Mouse (Mus musculus): Measurements from ENCODE around the gene Slco4c1. TPM values are rescaled to one million over a fixed set of nuclear protein-coding genes. Genes with fewer than 3 reads are reported as not detected.

The Slco4c1 gene
- 0.05 and 0.16 TPM in 2 replicates for polyA plus RNA-seq (2015; fragmentation: Nextera tagmentation; extraction: Ambion mirVana)

DNA sequence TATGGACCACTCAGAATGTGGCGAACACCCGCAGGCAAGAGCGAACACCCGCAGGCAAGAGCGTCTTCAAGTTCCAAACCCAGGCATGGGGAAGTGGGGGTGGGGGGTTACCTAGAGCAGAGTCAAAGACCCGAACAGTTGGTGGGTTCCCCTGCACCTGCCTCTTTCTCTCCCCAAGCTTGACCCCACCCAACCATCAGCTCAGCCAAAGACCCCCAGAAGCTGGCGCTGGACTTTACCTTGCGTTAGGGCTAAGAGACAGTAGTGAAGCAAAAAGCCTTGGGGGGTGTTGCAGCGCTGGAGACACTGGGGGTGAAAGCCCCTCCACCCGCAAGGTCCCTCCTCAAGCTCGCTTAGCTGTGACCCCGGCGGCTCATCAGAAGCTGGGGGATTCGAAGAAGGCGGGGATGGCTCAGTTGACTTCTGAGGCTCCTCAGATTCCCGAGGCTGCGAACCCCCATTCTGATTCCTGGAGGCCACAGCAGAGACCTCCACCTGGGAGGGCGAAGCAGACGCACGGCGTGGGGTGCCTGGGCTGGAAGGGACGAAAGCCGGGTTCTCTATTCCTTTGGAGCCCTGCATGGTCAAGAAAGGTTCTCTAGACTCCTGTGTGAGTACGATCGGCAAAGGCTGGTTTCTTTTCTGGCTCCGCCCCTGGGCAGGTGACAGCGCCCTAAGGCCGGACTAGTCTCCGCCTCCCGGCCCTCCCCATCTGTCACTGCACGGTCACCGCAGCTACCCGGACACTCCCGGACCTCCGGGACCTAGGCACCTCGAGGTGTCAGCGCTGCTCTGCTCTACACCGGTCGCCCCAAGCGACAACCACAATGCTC lies at the start of gene Slco4c1:
Slco4c1 (minus strand) TSS at position 644 of the 833 bp plus-strand sequence.
- H3K4me2 ChIP-seq = peak within 1 kb of the TSS; percentile 84
- H3K4me3 ChIP-seq = peak within 1 kb of the TSS; percentile 60
- H3K27me3 ChIP-seq (replicated peaks) = peaks cover 20% of the 10 kb centered on the region
- WGBS = 1% methylated on average over 40 of the region's 40 CpGs
- no peaks in the 10 kb centered on the region for H3K9me3 ChIP-seq
- H3K9ac ChIP-seq = peak within 1 kb of the TSS; percentile 75
- no peak for ATAC-seq (ENCODE audit: extremely low read depth, insufficient number of reproducible peaks, low FRiP score, low TSS enrichment)
- H3K36me3 ChIP-seq = no peaks in the 10 kb centered on the region
- H3K27ac ChIP-seq (replicated peaks) = no peak within 1 kb of the TSS
- H3K4me1 ChIP-seq = peaks cover 15% of the 10 kb centered on the region

DNA sequence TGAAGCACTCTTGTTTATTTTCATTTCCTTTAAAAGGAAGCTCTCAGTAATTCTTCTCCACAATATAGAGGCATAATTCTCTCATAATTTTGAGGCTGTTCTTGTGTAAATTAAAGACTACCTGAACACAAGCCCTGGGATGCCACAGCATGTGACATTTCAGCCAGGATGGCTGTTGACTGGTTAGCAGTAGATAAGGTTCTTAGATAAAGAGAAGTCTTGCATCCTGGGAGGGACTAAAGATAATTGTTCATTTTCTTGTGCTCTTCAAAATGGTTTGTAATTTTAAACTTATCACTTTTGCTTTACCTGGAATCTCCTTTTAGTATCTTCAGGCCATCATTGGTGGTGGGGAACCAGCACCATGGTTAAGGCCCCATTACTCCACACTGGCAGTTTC lies 45.4 kb upstream of the Slco4c1 start:
- no peaks in the 10 kb centered on the region for H3K27me3 ChIP-seq (replicated peaks)
- no peak overlapping the region for H3K4me3 ChIP-seq
- no peaks in the 10 kb centered on the region for H3K9me3 ChIP-seq
- H3K9ac ChIP-seq = no peak overlapping the region
- no peak overlapping the region for H3K27ac ChIP-seq (replicated peaks)
- H3K4me2 ChIP-seq = no peak overlapping the region
- H3K4me1 ChIP-seq = no peaks in the 10 kb centered on the region
- H3K36me3 ChIP-seq = no peaks in the 10 kb centered on the region
- ATAC-seq (ENCODE audit: extremely low read depth, insufficient number of reproducible peaks, low FRiP score, low TSS enrichment) = no peak

DNA sequence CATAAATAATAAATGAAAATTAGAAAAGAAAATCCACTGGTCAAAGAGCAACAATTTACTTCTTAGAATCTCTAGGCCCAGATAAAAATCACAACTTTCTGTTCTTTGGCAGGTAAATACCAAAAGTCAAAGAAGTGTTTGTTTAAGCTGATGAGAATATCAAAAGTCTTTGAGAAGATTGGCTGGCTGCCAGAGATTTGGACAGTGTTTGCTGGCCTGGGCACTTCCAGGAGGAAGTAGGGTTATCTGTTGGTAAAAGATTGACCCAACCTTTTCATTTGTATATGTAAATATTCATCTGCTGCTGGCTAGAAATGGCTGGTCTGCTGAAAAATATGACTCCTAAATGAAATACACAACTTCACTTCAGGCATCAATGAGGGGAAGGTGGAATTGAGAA lies 11.8 kb upstream of the Slco4c1 start:
- no peaks in the 10 kb centered on the region for H3K27me3 ChIP-seq (replicated peaks)
- H3K36me3 ChIP-seq = no peaks in the 10 kb centered on the region
- ATAC-seq (ENCODE audit: extremely low read depth, insufficient number of reproducible peaks, low FRiP score, low TSS enrichment) = no peak
- no peak overlapping the region for H3K4me3 ChIP-seq
- H3K9ac ChIP-seq = no peak overlapping the region
- H3K4me1 ChIP-seq = no peaks in the 10 kb centered on the region
- no peak overlapping the region for H3K4me2 ChIP-seq
- H3K27ac ChIP-seq (replicated peaks) = no peak overlapping the region
- H3K9me3 ChIP-seq = no peaks in the 10 kb centered on the region

DNA sequence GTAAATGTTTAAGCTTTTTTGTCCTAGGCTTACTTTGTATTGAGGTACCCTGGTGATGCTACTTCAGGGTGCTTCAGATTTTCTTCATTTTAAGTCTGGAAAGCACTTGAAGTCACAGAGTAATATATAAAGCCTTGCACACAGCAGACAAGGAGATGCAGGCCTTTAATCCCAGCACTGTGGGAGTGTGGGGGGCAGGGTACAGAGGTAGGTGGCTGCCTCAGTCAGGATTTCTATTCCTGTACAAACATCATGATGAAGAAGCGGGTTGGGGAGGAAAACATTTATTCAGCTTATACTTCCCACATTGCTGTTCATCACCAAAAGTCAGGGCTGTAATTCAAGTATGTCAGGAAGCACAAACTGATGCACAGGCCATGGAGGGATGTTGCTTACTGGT lies 6.6 kb upstream of the Slco4c1 start:
- no peaks in the 10 kb centered on the region for H3K27me3 ChIP-seq (replicated peaks)
- no peak overlapping the region for H3K4me3 ChIP-seq
- 60% methylated on average over 1 of the region's 1 CpGs for WGBS
- H3K9me3 ChIP-seq = no peaks in the 10 kb centered on the region
- ATAC-seq (ENCODE audit: extremely low read depth, insufficient number of reproducible peaks, low FRiP score, low TSS enrichment) = no peak
- H3K9ac ChIP-seq = no peak overlapping the region
- no peak overlapping the region for H3K4me2 ChIP-seq
- no peaks in the 10 kb centered on the region for H3K36me3 ChIP-seq
- no peaks in the 10 kb centered on the region for H3K4me1 ChIP-seq
- no peak overlapping the region for H3K27ac ChIP-seq (replicated peaks)

- no peak overlapping the region for H3K4me3 ChIP-seq
- peaks cover 13% of the 10 kb centered on the region for H3K4me1 ChIP-seq
- ATAC-seq (ENCODE audit: extremely low read depth, insufficient number of reproducible peaks, low FRiP score, low TSS enrichment) = no peak
- WGBS = 73% methylated on average over 1 of the region's 1 CpGs
- H3K36me3 ChIP-seq = no peaks in the 10 kb centered on the region
- no peak overlapping the region for H3K27ac ChIP-seq (replicated peaks)
- no peaks in the 10 kb centered on the region for H3K9me3 ChIP-seq
- peaks cover 15% of the 10 kb centered on the region for H3K27me3 ChIP-seq (replicated peaks)
- no peak overlapping the region for H3K9ac ChIP-seq
- H3K4me2 ChIP-seq = no peak overlapping the region
Measured at GRCm38 (mm10) chr1:96876076-96876475, 4.1 kb upstream of the Slco4c1 start.

GRCm38 (mm10) chr1:96874636-96875035 lies 2.7 kb upstream of the Slco4c1 start:
- Histone ChIP-seq H3K4me3 (no peak overlapping the region), H3K4me2 (no peak overlapping the region), H3K9me3 (no peaks in the 10 kb centered on the region), H3K27ac (replicated peaks) (no peak overlapping the region), H3K36me3 (no peaks in the 10 kb centered on the region), H3K4me1 (peaks cover 15% of the 10 kb centered on the region), H3K9ac (no peak overlapping the region), H3K27me3 (replicated peaks) (peaks cover 20% of the 10 kb centered on the region)
- no peak for ATAC-seq (ENCODE audit: extremely low read depth, insufficient number of reproducible peaks, low FRiP score, low TSS enrichment)
- 61% methylated on average over 1 of the region's 1 CpGs for WGBS

DNA sequence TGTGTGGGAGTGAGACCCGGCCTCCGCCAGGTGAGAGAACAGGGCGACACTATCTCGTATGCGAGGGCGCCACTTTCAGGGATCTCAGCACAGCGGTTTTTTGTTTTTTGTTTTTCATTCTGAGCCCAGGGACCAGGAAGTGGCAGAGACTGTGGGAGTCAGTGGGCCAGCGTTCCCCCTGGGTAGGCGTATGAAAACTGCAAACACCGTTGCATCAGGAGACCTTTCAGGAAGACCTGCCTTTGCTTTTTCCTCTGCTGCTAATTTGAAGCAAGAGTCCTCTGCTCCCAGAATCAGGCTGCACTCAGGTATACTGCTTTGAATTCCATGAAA lies 356 bp upstream of the Slco4c1 start:
- no peak for ATAC-seq (ENCODE audit: extremely low read depth, insufficient number of reproducible peaks, low FRiP score, low TSS enrichment)
- H3K9me3 ChIP-seq = no peaks in the 10 kb centered on the region
- WGBS = under 1% methylated on average over 10 of the region's 10 CpGs

DNA sequence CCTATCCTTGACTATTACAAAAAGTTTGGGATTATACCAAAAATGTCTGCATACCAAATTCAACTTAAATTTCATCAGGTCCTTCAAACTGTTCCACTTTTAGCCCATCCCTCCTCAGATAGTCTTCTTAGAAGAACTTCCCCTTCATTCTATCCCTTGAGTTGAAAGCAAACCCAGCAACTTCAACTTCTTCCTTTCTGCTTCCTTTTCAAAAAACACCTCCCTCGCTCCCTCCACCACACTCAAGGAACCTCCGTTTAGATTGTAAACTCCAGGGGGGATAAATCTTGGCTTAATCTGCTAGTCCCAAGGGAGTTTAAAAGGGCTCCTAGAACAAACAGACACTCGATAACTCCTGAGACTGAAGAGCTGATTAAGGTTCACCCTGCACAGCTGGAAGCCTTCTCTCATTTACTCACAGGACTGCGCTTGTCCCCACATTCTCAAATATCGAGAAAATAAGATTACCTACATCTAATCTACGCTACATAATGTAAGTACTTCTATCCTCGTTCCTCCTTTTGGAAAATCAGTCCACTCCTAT lies 1.1 kb downstream of the Slco4c1 start:
- Histone ChIP-seq H3K27me3 (replicated peaks) (peaks cover 20% of the 10 kb centered on the region), H3K4me2 (peak overlapping the region; percentile 84), H3K9me3 (no peaks in the 10 kb centered on the region), H3K36me3 (no peaks in the 10 kb centered on the region), H3K27ac (replicated peaks) (no peak overlapping the region), H3K9ac (no peak overlapping the region), H3K4me1 (peaks cover 15% of the 10 kb centered on the region), H3K4me3 (peak overlapping the region; percentile 60; the same call in 1 of the 2 replicates)
- no peak for ATAC-seq (ENCODE audit: extremely low read depth, insufficient number of reproducible peaks, low FRiP score, low TSS enrichment)
- WGBS = 6% methylated on average over 7 of the region's 7 CpGs

More for the DNA sequence above, 356 bp upstream of the Slco4c1 start:
- peak overlapping the region; percentile 84 for H3K4me2 ChIP-seq
- peaks cover 15% of the 10 kb centered on the region for H3K4me1 ChIP-seq
- H3K27ac ChIP-seq (replicated peaks) = no peak overlapping the region
- H3K27me3 ChIP-seq (replicated peaks) = peaks cover 20% of the 10 kb centered on the region
- H3K9ac ChIP-seq = peak overlapping the region; percentile 75
- H3K36me3 ChIP-seq = no peaks in the 10 kb centered on the region
- peak overlapping the region; percentile 60 for H3K4me3 ChIP-seq

GRCm38 (mm10) chr1:96868722-96869121 lies 3.2 kb downstream of the Slco4c1 start:
- H3K27ac ChIP-seq (replicated peaks) = no peak overlapping the region
- peaks cover 15% of the 10 kb centered on the region for H3K4me1 ChIP-seq
- whole genome bisulfite sequencing = 88% methylated on average over 1 of the region's 1 CpGs
- H3K9ac ChIP-seq = no peak overlapping the region
- ATAC-seq (ENCODE audit: extremely low read depth, insufficient number of reproducible peaks, low FRiP score, low TSS enrichment) = no peak
- H3K27me3 ChIP-seq (replicated peaks) = peaks cover 20% of the 10 kb centered on the region
- no peak overlapping the region for H3K4me2 ChIP-seq
- H3K36me3 ChIP-seq = no peaks in the 10 kb centered on the region
- H3K4me3 ChIP-seq = no peak overlapping the region
- H3K9me3 ChIP-seq = no peaks in the 10 kb centered on the region

GRCm38 (mm10) chr1:96866002-96866401 lies 6.0 kb downstream of the Slco4c1 start:
- Histone ChIP-seq H3K4me1 (0 out of 2 replicates have a peak, but pooled peaks cover 1% of the 10 kb centered on the region), H3K36me3 (no peaks in the 10 kb centered on the region), H3K4me2 (no peak overlapping the region), H3K9ac (no peak overlapping the region), H3K4me3 (no peak overlapping the region), H3K27me3 (replicated peaks) (peaks cover 4% of the 10 kb centered on the region), H3K9me3 (no peaks in the 10 kb centered on the region), H3K27ac (replicated peaks) (no peak overlapping the region)
- ATAC-seq (ENCODE audit: extremely low read depth, insufficient number of reproducible peaks, low FRiP score, low TSS enrichment) = no peak
- WGBS = 82% methylated on average over 4 of the region's 4 CpGs

DNA sequence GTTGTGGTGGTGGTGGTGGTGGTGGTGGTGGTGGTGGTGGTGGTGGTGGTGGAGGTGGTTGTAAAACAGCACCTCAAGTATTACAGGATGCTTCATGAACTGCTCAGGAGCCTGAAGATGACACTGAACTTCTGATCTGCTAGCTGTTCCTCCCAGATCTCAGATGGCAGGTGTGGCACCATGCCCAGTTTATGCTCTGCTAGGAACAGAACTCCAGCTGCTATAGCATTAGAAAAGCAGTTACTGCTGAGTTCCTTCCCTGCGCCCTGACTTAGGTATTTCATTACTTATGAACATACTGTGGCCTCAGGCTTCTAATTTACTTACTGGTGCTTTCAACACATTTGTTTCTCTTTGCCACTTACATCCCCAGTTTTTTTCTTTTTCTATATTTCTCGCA lies 7.9 kb downstream of the Slco4c1 start:
- Histone ChIP-seq H3K4me2 (no peak overlapping the region), H3K36me3 (no peaks in the 10 kb centered on the region), H3K9ac (no peak overlapping the region), H3K27me3 (replicated peaks) (no peaks in the 10 kb centered on the region), H3K4me3 (no peak overlapping the region), H3K4me1 (no peaks in the 10 kb centered on the region), H3K9me3 (no peaks in the 10 kb centered on the region), H3K27ac (replicated peaks) (no peak overlapping the region)
- 66% methylated on average over 2 of the region's 2 CpGs for WGBS
- no peak for ATAC-seq (ENCODE audit: extremely low read depth, insufficient number of reproducible peaks, low FRiP score, low TSS enrichment)
